Mouse (Mus musculus): ENCODE data around the gene Nos3. TPM values are rescaled to one million over a fixed set of nuclear protein-coding genes. Genes with fewer than 3 reads are reported as not detected.

Nos3 gene
- polyA plus RNA-seq, 1 experiment from 2014 or later: 4.6 TPM

DNA sequence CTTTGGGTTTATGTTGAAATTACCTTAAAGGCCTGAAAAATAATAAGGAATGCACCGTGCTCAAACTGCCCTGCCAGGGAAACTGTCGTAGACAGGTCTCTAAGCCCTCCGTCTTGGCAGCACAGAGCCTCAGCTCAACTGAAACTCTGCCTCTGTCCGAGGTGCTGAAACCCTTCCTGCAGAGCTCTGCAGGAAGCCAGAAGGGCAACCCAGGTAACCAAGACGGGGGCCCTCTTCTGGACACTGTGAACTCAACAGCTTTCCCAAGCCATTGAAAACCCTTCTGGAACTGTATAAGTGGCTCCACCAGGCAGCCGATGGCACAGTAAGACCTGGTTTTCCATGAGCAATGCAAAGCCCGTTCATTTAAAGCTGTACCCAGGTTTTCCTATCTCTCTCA is 7.1 kb upstream of the Nos3 start:
- Histone ChIP-seq H3K4me1 (ENCODE audit: control insufficient read depth, insufficient read depth, low read length) (peaks cover 9% of the 10 kb centered on the region; the same call in 1 of the 2 replicates), H3K27me3 (ENCODE audit: control insufficient read depth, insufficient read depth, low read length) (no peaks in the 10 kb centered on the region), H3K4me2 (replicated peaks; ENCODE audit: low read depth, low read length) (no peak overlapping the region), H3K9me3 (ENCODE audit: control insufficient read depth, low read depth, low read length) (no peaks in the 10 kb centered on the region), H3K9ac (replicated peaks; ENCODE audit: low read depth, low read length) (no peak overlapping the region), H3K4me3 (ENCODE audit: low read depth, low read length) (no peak overlapping the region), H3K27ac (ENCODE audit: low read length) (no peak overlapping the region), H3K36me3 (ENCODE audit: control insufficient read depth, insufficient read depth, low read length) (no peaks in the 10 kb centered on the region)
- 9% methylated on average over 7 of the region's 7 CpGs for WGBS
- no peak for ATAC-seq (ENCODE audit: insufficient number of reproducible peaks, insufficient read depth, low FRiP score, low read depth)

DNA sequence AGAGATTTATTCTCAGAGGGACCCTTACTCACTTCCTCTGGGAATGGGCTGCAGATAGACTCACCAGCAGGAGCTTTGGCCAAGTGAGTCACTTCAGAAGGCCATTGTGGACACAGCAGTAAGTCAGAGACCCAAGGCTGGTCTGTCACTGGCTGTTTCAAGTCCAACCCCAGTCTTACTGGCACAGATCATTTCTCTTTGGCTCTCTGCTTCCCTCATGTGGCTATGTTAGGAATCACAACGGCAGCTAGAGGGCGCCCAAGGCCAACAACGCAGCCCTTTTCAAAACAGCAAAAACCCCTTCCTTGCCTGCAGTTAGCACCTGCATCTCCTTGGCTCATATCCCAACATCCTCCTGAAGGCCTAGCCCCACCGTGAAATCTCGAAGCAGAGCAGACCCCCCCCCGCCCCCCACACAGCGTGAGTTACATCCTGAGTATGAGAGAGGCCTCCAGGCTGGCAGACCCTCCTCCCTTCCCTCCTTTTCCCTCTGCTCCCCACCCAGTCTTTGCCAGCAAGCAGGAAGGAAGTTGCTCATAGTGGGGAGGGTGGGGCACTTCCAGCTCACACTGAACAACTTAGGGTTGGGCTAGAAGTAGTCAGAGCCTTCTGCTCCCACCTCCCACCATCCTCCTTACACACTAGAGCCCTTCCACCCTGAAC is 3.7 kb upstream of the Nos3 start:
- no peaks in the 10 kb centered on the region for H3K4me1 ChIP-seq (ENCODE audit: control insufficient read depth, insufficient read depth, low read length)
- H3K9ac ChIP-seq (replicated peaks; ENCODE audit: low read depth, low read length): no peak overlapping the region
- peak; percentile 68; the same call in 1 of the 2 replicates for ATAC-seq (ENCODE audit: insufficient number of reproducible peaks, insufficient read depth, low FRiP score, low read depth)
- WGBS: 0% methylated on average over 7 of the region's 7 CpGs
- H3K9me3 ChIP-seq (ENCODE audit: control insufficient read depth, low read depth, low read length): no peaks in the 10 kb centered on the region
- no peak overlapping the region for H3K4me3 ChIP-seq (ENCODE audit: low read depth, low read length)
- no peaks in the 10 kb centered on the region for H3K36me3 ChIP-seq (ENCODE audit: control insufficient read depth, insufficient read depth, low read length)
- no peak overlapping the region for H3K4me2 ChIP-seq (replicated peaks; ENCODE audit: low read depth, low read length)
- no peak overlapping the region for H3K27ac ChIP-seq (ENCODE audit: low read length)
- no peaks in the 10 kb centered on the region for H3K27me3 ChIP-seq (ENCODE audit: control insufficient read depth, insufficient read depth, low read length)

DNA sequence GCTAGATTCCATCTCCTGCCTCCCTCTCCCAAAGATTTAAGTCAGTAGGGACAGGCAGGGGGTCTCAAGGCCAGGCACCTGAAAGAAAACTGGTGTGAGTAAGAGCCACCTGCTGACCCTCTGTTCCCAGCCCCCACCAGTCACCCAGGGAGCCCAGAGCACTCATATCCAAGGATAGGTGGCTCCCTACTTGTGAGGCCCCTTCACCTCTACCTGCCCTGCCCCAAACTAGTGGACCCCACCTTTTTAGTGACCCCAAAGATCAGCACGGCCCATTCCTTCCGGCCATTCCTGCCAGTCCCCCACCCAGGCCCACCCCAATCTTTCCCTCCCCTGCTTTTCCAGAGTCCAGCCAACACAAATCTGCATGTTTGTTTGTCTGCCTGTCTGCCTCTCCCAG is 1.1 kb upstream of the Nos3 start:
- Histone ChIP-seq H3K4me1 (ENCODE audit: control insufficient read depth, insufficient read depth, low read length) (no peaks in the 10 kb centered on the region), H3K27ac (ENCODE audit: low read length) (no peak overlapping the region), H3K4me3 (ENCODE audit: low read depth, low read length) (no peak overlapping the region), H3K36me3 (ENCODE audit: control insufficient read depth, insufficient read depth, low read length) (no peaks in the 10 kb centered on the region), H3K4me2 (replicated peaks; ENCODE audit: low read depth, low read length) (no peak overlapping the region), H3K9ac (replicated peaks; ENCODE audit: low read depth, low read length) (no peak overlapping the region), H3K9me3 (ENCODE audit: control insufficient read depth, low read depth, low read length) (no peaks in the 10 kb centered on the region), H3K27me3 (ENCODE audit: control insufficient read depth, insufficient read depth, low read length) (no peaks in the 10 kb centered on the region)
- ATAC-seq (ENCODE audit: insufficient number of reproducible peaks, insufficient read depth, low FRiP score, low read depth): no peak
- WGBS: 70% methylated on average over 2 of the region's 2 CpGs

DNA sequence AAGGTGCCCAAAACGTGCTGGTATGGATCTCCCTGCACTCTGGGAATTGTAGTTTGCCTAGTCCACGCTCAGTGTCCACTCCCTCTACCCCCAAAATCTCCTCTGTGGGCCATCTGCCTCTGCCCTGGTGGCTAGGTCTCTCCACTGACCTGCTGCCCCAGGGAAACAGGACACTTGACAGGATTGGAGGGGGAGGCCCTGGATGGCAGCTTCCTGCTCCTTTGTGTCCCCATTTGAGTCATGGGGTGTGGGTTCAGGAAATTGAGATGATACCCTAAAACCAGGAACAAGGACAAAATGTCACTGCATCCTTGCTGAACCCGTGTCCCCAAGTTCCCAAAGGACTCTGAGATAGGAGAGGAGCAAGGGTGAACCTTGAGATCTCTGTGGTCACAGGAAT is 549 bp upstream of the Nos3 start:
- WGBS: 60% methylated on average over 3 of the region's 3 CpGs

DNA sequence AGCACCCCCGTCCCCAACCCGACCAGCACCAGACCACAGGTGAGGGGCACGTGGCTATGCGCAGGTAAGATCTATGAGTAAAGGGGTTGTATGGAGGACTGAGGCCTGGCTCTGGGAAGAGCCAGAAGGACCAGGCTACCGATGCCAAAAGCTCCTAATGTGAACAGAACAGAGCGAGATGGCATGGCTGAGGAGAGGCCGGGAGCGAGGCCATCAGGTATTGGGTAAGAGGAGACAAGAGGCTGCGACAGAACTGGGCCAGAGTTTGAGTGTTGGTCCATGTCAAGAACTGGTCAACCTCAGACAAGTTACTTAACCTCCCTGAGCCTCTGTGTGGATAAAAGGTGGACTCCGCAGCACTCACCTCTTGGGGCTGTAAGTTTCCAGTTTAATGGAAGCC is 353 bp downstream of the Nos3 start:
- Histone ChIP-seq H3K9me3 (ENCODE audit: control insufficient read depth, low read depth, low read length) (no peaks in the 10 kb centered on the region), H3K27me3 (ENCODE audit: control insufficient read depth, insufficient read depth, low read length) (no peaks in the 10 kb centered on the region), H3K4me1 (ENCODE audit: control insufficient read depth, insufficient read depth, low read length) (no peaks in the 10 kb centered on the region), H3K9ac (replicated peaks; ENCODE audit: low read depth, low read length) (no peak overlapping the region), H3K4me3 (ENCODE audit: low read depth, low read length) (no peak overlapping the region), H3K36me3 (ENCODE audit: control insufficient read depth, insufficient read depth, low read length) (no peaks in the 10 kb centered on the region), H3K4me2 (replicated peaks; ENCODE audit: low read depth, low read length) (no peak overlapping the region), H3K27ac (ENCODE audit: low read length) (no peak overlapping the region)
- ATAC-seq (ENCODE audit: insufficient number of reproducible peaks, insufficient read depth, low FRiP score, low read depth): no peak
- WGBS: 84% methylated on average over 10 of the region's 10 CpGs

More for the DNA sequence above, 549 bp upstream of the Nos3 start:
- no peak for ATAC-seq (ENCODE audit: insufficient number of reproducible peaks, insufficient read depth, low FRiP score, low read depth)
- Histone ChIP-seq H3K4me1 (ENCODE audit: control insufficient read depth, insufficient read depth, low read length) (no peaks in the 10 kb centered on the region), H3K27ac (ENCODE audit: low read length) (no peak overlapping the region), H3K36me3 (ENCODE audit: control insufficient read depth, insufficient read depth, low read length) (no peaks in the 10 kb centered on the region), H3K4me3 (ENCODE audit: low read depth, low read length) (no peak overlapping the region), H3K9ac (replicated peaks; ENCODE audit: low read depth, low read length) (no peak overlapping the region), H3K27me3 (ENCODE audit: control insufficient read depth, insufficient read depth, low read length) (no peaks in the 10 kb centered on the region), H3K4me2 (replicated peaks; ENCODE audit: low read depth, low read length) (no peak overlapping the region), H3K9me3 (ENCODE audit: control insufficient read depth, low read depth, low read length) (no peaks in the 10 kb centered on the region)

DNA sequence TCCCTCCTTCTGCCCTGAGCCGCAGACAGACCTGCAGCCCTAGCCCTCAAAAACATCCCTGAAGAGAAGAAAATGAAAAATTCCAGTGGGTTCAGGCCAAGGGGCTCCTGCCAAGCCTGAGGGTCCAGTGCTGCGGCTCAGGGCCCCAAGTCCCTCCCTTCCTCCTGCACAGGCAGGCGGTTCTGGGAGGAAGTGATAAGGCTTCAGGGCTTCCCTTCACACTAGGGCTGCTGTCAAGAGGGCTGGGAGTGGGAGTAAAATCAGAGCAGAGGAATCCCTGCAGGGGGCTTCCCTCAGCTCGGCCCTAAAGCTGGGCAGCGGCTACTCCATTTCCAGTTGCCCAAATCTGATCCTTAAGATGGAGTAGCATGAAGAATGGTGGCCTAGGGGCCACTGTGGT is 918 bp downstream of the Nos3 start:
- Histone ChIP-seq H3K4me2 (replicated peaks; ENCODE audit: low read depth, low read length) (no peak overlapping the region), H3K4me1 (ENCODE audit: control insufficient read depth, insufficient read depth, low read length) (no peaks in the 10 kb centered on the region), H3K9me3 (ENCODE audit: control insufficient read depth, low read depth, low read length) (no peaks in the 10 kb centered on the region), H3K27me3 (ENCODE audit: control insufficient read depth, insufficient read depth, low read length) (no peaks in the 10 kb centered on the region), H3K27ac (ENCODE audit: low read length) (no peak overlapping the region), H3K36me3 (ENCODE audit: control insufficient read depth, insufficient read depth, low read length) (no peaks in the 10 kb centered on the region), H3K4me3 (ENCODE audit: low read depth, low read length) (no peak overlapping the region), H3K9ac (replicated peaks; ENCODE audit: low read depth, low read length) (no peak overlapping the region)
- no peak for ATAC-seq (ENCODE audit: insufficient number of reproducible peaks, insufficient read depth, low FRiP score, low read depth)
- 39% methylated on average over 5 of the region's 5 CpGs for WGBS

DNA sequence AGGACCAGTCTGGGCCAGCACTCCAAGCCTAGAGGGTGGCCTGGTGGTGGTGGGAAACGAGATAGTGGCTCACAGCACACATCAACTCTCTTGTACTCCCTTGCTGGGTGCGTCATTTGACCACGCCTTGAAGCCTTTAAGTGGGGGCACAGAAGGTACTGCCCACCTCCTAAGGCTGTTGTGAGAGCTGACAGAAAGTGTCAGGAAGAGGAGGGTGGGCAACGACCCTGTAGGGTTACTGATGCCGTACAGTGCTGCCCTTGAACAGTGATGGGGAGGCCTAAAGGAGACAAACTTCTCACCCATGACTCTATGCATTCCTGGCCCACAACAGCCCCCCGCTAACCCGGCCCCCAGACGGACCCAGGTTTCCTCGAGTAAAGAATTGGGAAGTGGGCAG is 1.8 kb downstream of the Nos3 start:
- H3K4me3 ChIP-seq (ENCODE audit: low read depth, low read length): no peak overlapping the region
- H3K36me3 ChIP-seq (ENCODE audit: control insufficient read depth, insufficient read depth, low read length): no peaks in the 10 kb centered on the region
- no peaks in the 10 kb centered on the region for H3K4me1 ChIP-seq (ENCODE audit: control insufficient read depth, insufficient read depth, low read length)
- no peaks in the 10 kb centered on the region for H3K9me3 ChIP-seq (ENCODE audit: control insufficient read depth, low read depth, low read length)
- no peak overlapping the region for H3K4me2 ChIP-seq (replicated peaks; ENCODE audit: low read depth, low read length)
- H3K9ac ChIP-seq (replicated peaks; ENCODE audit: low read depth, low read length): no peak overlapping the region
- no peak for ATAC-seq (ENCODE audit: insufficient number of reproducible peaks, insufficient read depth, low FRiP score, low read depth)
- WGBS: 86% methylated on average over 9 of the region's 9 CpGs
- no peaks in the 10 kb centered on the region for H3K27me3 ChIP-seq (ENCODE audit: control insufficient read depth, insufficient read depth, low read length)
- H3K27ac ChIP-seq (ENCODE audit: low read length): no peak overlapping the region

DNA sequence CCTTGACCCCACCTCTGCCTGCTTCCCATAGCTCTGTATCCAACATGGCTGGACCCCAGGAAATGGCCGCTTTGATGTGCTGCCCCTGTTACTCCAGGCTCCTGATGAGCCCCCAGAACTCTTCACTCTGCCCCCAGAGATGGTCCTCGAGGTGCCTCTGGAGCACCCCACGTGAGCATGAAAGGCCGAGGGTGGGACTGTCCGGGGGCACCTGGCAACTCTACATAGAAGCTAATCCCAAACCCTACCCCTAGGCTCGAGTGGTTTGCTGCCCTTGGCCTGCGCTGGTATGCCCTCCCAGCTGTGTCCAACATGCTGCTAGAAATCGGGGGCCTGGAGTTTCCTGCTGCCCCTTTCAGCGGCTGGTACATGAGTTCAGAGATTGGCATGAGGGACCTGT is 5.2 kb downstream of the Nos3 start:
- Histone ChIP-seq H3K9me3 (ENCODE audit: control insufficient read depth, low read depth, low read length) (no peaks in the 10 kb centered on the region), H3K27me3 (ENCODE audit: control insufficient read depth, insufficient read depth, low read length) (no peaks in the 10 kb centered on the region), H3K27ac (ENCODE audit: low read length) (no peak overlapping the region), H3K4me1 (ENCODE audit: control insufficient read depth, insufficient read depth, low read length) (peaks cover 6% of the 10 kb centered on the region), H3K36me3 (ENCODE audit: control insufficient read depth, insufficient read depth, low read length) (no peaks in the 10 kb centered on the region), H3K4me2 (replicated peaks; ENCODE audit: low read depth, low read length) (no peak overlapping the region), H3K9ac (replicated peaks; ENCODE audit: low read depth, low read length) (no peak overlapping the region), H3K4me3 (ENCODE audit: low read depth, low read length) (no peak overlapping the region)
- ATAC-seq (ENCODE audit: insufficient number of reproducible peaks, insufficient read depth, low FRiP score, low read depth): no peak
- WGBS: 81% methylated on average over 9 of the region's 9 CpGs

DNA sequence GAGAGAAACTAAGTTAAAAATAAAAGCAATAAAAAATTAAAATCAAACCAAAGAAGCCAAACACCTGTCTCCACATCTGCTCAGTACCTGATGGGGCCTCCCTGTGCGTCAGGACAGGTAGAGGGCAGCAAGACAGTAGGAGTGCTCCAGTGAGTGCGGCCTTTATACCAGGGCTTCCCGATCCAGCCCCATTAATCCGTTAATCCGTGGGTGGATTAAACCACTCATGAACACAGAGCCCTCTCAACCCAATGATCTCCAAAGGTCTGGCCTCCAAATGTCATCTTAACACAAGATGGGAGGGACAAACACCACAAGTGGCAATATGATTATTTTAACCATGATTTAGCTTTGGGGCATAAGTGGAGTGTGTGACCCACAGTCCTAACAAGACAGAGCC is 9.2 kb downstream of the Nos3 start:
- no peaks in the 10 kb centered on the region for H3K9me3 ChIP-seq (ENCODE audit: control insufficient read depth, low read depth, low read length)
- 68% methylated on average over 5 of the region's 5 CpGs for WGBS
- no peak overlapping the region for H3K4me3 ChIP-seq (ENCODE audit: low read depth, low read length)
- H3K27me3 ChIP-seq (ENCODE audit: control insufficient read depth, insufficient read depth, low read length): no peaks in the 10 kb centered on the region
- no peaks in the 10 kb centered on the region for H3K36me3 ChIP-seq (ENCODE audit: control insufficient read depth, insufficient read depth, low read length)
- peaks cover 9% of the 10 kb centered on the region for H3K4me1 ChIP-seq (ENCODE audit: control insufficient read depth, insufficient read depth, low read length)
- ATAC-seq (ENCODE audit: insufficient number of reproducible peaks, insufficient read depth, low FRiP score, low read depth): no peak
- no peak overlapping the region for H3K27ac ChIP-seq (ENCODE audit: low read length)
- H3K4me2 ChIP-seq (replicated peaks; ENCODE audit: low read depth, low read length): no peak overlapping the region
- H3K9ac ChIP-seq (replicated peaks; ENCODE audit: low read depth, low read length): no peak overlapping the region

Data from stomach, embryonic 14.5 days (tissue).